Mouse (Mus musculus) midbrain, postnatal 0 days (tissue): ENCODE results near the gene Mif4gd. TPM values are rescaled to one million over a fixed set of nuclear protein-coding genes. Genes with fewer than 3 reads are reported as not detected.

Experiments
- ATAC-seq: fragments of 200-750 bp; cut with Nextera tagmentation; 2 replicates; pipeline ENCODE4 v1.8.0; 2017; ENCODE audit warnings: moderate number of reproducible peaks, mild to moderate bottlenecking, moderate TSS enrichment, moderate library complexity; ENCODE audit not compliant: low FRiP score
- DNase-seq: peaks from one replicate; pipeline ENCODE4 v3.0.0-alpha.2; 2015; ENCODE audit warnings: low spot score
- H3K27ac ChIP-seq: fragments of 300-500 bp; sonication (generic); 2 replicates; pipeline ENCODE4 v1.5.1; 2014; ENCODE audit warnings: low read depth, mild to moderate bottlenecking, low read length, mixed read lengths
- H3K27me3 ChIP-seq: fragments of 300-500 bp; sonication (generic); 2 replicates; pipeline ENCODE4 v1.6.1; 2014; ENCODE audit warnings: low read length, control low read depth, mixed read lengths; ENCODE audit not compliant: insufficient read depth
- H3K36me3 ChIP-seq: fragments of 300-500 bp; sonication (generic); 2 replicates; pipeline ENCODE4 v1.6.1; 2014; ENCODE audit warnings: low read length, control low read depth, mixed read lengths; ENCODE audit not compliant: insufficient read depth
- H3K4me1 ChIP-seq: fragments of 300-500 bp; sonication (generic); 2 replicates; pipeline ENCODE4 v1.6.1; 2014; ENCODE audit warnings: mild to moderate bottlenecking, control low read depth, antibody characterized with exemption, low read length, mixed read lengths; ENCODE audit not compliant: insufficient read depth
- H3K4me2 ChIP-seq: fragments of 300-500 bp; sonication (generic); 2 replicates; pipeline ENCODE4 v1.6.1; 2014; ENCODE audit warnings: low read depth, mild to moderate bottlenecking, low read length, mixed read lengths; ENCODE audit not compliant: poor library complexity, severe bottlenecking
- H3K4me3 ChIP-seq: fragments of 300-500 bp; sonication (generic); 2 replicates; pipeline ENCODE4 v1.5.1; 2014; ENCODE audit warnings: low read depth, mild to moderate bottlenecking, low read length, moderate library complexity
- H3K9ac ChIP-seq: fragments of 300-500 bp; sonication (generic); replicated peaks from 2 replicates; pipeline ENCODE4 v1.6.1; 2014; ENCODE audit warnings: mild to moderate bottlenecking, low read length, moderate library complexity, mixed read lengths; ENCODE audit not compliant: poor library complexity, severe bottlenecking
- H3K9me3 ChIP-seq: fragments of 300-500 bp; sonication (generic); 2 replicates; pipeline ENCODE4 v1.6.1; 2016; ENCODE audit warnings: low read length, control low read depth
- CTCF ChIP-seq: IDR thresholded peaks from 2 replicates; pipeline ENCODE4 v1.5.1; 2016; ENCODE audit warnings: antibody characterized with exemption, mild to moderate bottlenecking
- WGBS: fragments of 180-500 bp; shearing (Covaris S2); extraction: QIAGEN DNeasy Blood & Tissue Kit; methylation state at CpG from one replicate; pipeline ENCODE4 v1.1.7; 2014; 5-methylcytosine and 5-hydroxymethylcytosine counted together
- polyA plus RNA-seq: library from polyadenylated mRNA; unstranded; fragments of >200 nt; fragmentation: Nextera tagmentation; extraction: Ambion mirVana; gene quantifications from 2 replicates; pipeline ENCODE4 v1.2.1, GENCODE M21; 2015
- total RNA-seq: library from RNA; depleted of rRNA; stranded (reverse); fragments of >200 nt; gene quantifications from 2 replicates; pipeline ENCODE4 v1.2.3, GENCODE M21; 2014

Gene Mif4gd
- total and polyA plus RNA-seq, 2 experiments from 2014 or later = 13.7 to 15.7 TPM

- no peaks in the 10 kb centered on the region for H3K9me3 ChIP-seq
- H3K27me3 ChIP-seq = no peaks in the 10 kb centered on the region
- H3K9ac ChIP-seq = no peak overlapping the region
- 75% methylated on average over 10 of the region's 10 CpGs for WGBS
- no peak for ATAC-seq
- no peak for DNase-seq
- H3K36me3 ChIP-seq = peaks cover 19% of the 10 kb centered on the region; the same call in 1 of the 2 replicates
- no peak overlapping the region for H3K27ac ChIP-seq
- no peak overlapping the region for H3K4me3 ChIP-seq
- no peak overlapping the region for H3K4me2 ChIP-seq
- no peak for TF ChIP-seq CTCF
- H3K4me1 ChIP-seq = no peaks in the 10 kb centered on the region
These were observed 1.8 kb upstream of the Mif4gd start for GRCm38 (mm10) chr11:115614346-115615107.

GRCm38 (mm10) chr11:115613138-115613945 lies 573 bp upstream of the Mif4gd start:
- Histone ChIP-seq H3K4me2 (peak overlapping the region; percentile 89), H3K4me1 (no peaks in the 10 kb centered on the region), H3K27me3 (no peaks in the 10 kb centered on the region), H3K9me3 (no peaks in the 10 kb centered on the region), H3K27ac (no peak overlapping the region), H3K36me3 (peaks cover 21% of the 10 kb centered on the region), H3K4me3 (peak overlapping the region; percentile 71), H3K9ac (peak overlapping the region; percentile 83)
- ATAC-seq (no peak), DNase-seq (no peak)
- no peak for TF ChIP-seq CTCF
- 1% methylated on average over 16 of the region's 16 CpGs for WGBS

- ATAC-seq (peak; percentile 34; the same call in 1 of the 2 replicates), DNase-seq (peak; percentile 60)
- Histone ChIP-seq H3K36me3 (peaks cover 24% of the 10 kb centered on the region), H3K9me3 (no peaks in the 10 kb centered on the region), H3K9ac (peak overlapping the region; percentile 83), H3K4me3 (peak overlapping the region; percentile 71), H3K4me1 (no peaks in the 10 kb centered on the region), H3K27ac (peak overlapping the region; percentile 71), H3K27me3 (no peaks in the 10 kb centered on the region), H3K4me2 (peak overlapping the region; percentile 89)
- peak; percentile 16; the same call in 1 of the 2 replicates for TF ChIP-seq CTCF
- WGBS = under 1% methylated on average over 13 of the region's 13 CpGs
These were observed 735 bp downstream of the Mif4gd start for GRCm38 (mm10) chr11:115612059-115612409.

GRCm38 (mm10) chr11:115611173-115611572 lies 1.6 kb downstream of the Mif4gd start:
- Histone ChIP-seq H3K4me3 (no peak overlapping the region), H3K4me1 (no peaks in the 10 kb centered on the region), H3K9ac (0 out of 2 replicates have a peak overlapping the region, but pooled peaks have one; percentile 8), H3K36me3 (peaks cover 30% of the 10 kb centered on the region), H3K9me3 (no peaks in the 10 kb centered on the region), H3K27ac (no peak overlapping the region), H3K4me2 (no peak overlapping the region), H3K27me3 (no peaks in the 10 kb centered on the region)
- no peak for ATAC-seq
- DNase-seq = no peak
- 67% methylated on average over 6 of the region's 6 CpGs for WGBS
- no peak for TF ChIP-seq CTCF

- no peak overlapping the region for H3K27ac ChIP-seq
- H3K4me1 ChIP-seq = no peaks in the 10 kb centered on the region
- H3K9me3 ChIP-seq = no peaks in the 10 kb centered on the region
- no peak for TF ChIP-seq CTCF
- no peak overlapping the region for H3K4me2 ChIP-seq
- no peaks in the 10 kb centered on the region for H3K27me3 ChIP-seq
- no peak for DNase-seq
- no peak overlapping the region for H3K9ac ChIP-seq
- WGBS = 77% methylated on average over 3 of the region's 3 CpGs
- ATAC-seq = no peak
- no peak overlapping the region for H3K4me3 ChIP-seq
- H3K36me3 ChIP-seq = peaks cover 21% of the 10 kb centered on the region
These were observed 3.2 kb downstream of the Mif4gd start for GRCm38 (mm10) chr11:115609576-115609975.
